Mouse (Mus musculus) CH12.LX (cell line): ENCODE measurements at regions not wholly inside any gene's neighbourhood (a gene's known extent, or its start where the extent isn't known, plus 50 kb on each side); places are given as distances from the start of the nearest gene placed in this dataset.

ENCODE experiments used
- DNase-seq: peaks from one replicate; pipeline ENCODE4 v3.0.0-alpha.2; 2013; ENCODE audit errors: extremely low read depth
- H3K27ac ChIP-seq: 2 replicates; pipeline ENCODE4 v1.5.1; 2012; ENCODE audit warnings: low read depth, mild to moderate bottlenecking, control low read depth, moderate library complexity; ENCODE audit not compliant: insufficient read depth
- H3K27me3 ChIP-seq: replicated peaks from 2 replicates; pipeline ENCODE3; 2012; ENCODE audit warnings: inconsistent platforms
- H3K36me3 ChIP-seq, 2 experiments: replicated peaks in 1 of 2; 2 replicates each; pipeline versions ENCODE3 to v1.6.1; 2012; ENCODE audit warnings: inconsistent platforms in 1 of 2, low read length in 1 of 2, mild to moderate bottlenecking in 1 of 2, mixed read lengths in 1 of 2, moderate library complexity in 1 of 2; ENCODE audit not compliant: control insufficient read depth in 1 of 2, insufficient read depth in 1 of 2
- H3K4me1 ChIP-seq, 2 experiments: 2 replicates each; pipeline ENCODE4 v1.6.1; 2012; ENCODE audit warnings: inconsistent platforms in 1 of 2, moderate library complexity in 1 of 2; ENCODE audit not compliant: insufficient read depth in 2 of 2, control insufficient read depth in 1 of 2
- H3K4me2 ChIP-seq: 2 replicates; pipeline ENCODE4 v1.6.1; 2012; ENCODE audit warnings: low read depth, mild to moderate bottlenecking, control low read depth; ENCODE audit not compliant: poor library complexity, insufficient read depth, severe bottlenecking
- H3K4me3 ChIP-seq, 3 experiments: fragments of 150-350 bp in 1 of 3; sonication (generic) in 1 of 3; replicated peaks in 1 of 3; 2 replicates each; pipeline versions ENCODE3 to v1.5.1; 2011 to 2012; ENCODE audit warnings: low read depth in 2 of 3, low read length in 2 of 3, mild to moderate bottlenecking in 2 of 3, moderate library complexity in 2 of 3, control low read depth in 1 of 3, improper control_type of control experiment in 1 of 3, inconsistent platforms in 1 of 3, mixed read lengths in 1 of 3; ENCODE audit not compliant: poor library complexity in 1 of 3
- H3K79me2 ChIP-seq: replicated peaks from 2 replicates; pipeline ENCODE4 v1.6.1; 2012; ENCODE audit warnings: mild to moderate bottlenecking, moderate library complexity; ENCODE audit not compliant: control insufficient read depth, poor library complexity, insufficient read depth, severe bottlenecking; ENCODE audit errors: extremely low read depth
- H3K9ac ChIP-seq: 2 replicates; pipeline ENCODE4 v1.6.1; 2012; ENCODE audit warnings: low read depth, mild to moderate bottlenecking, control low read depth, moderate library complexity; ENCODE audit not compliant: insufficient read depth
- H3K9me3 ChIP-seq: replicated peaks from 2 replicates; pipeline ENCODE3; 2012; ENCODE audit warnings: low read length, inconsistent platforms, mixed read lengths
- CTCF ChIP-seq, 2 experiments: IDR thresholded peaks in 1 of 2; conservative IDR thresholded peaks in 1 of 2; 2 replicates each; pipeline ENCODE4 v1.5.1; 2011 to 2012; ENCODE audit warnings: low read depth in 2 of 2, low read length in 2 of 2, improper control_type of control experiment in 1 of 2, inconsistent platforms in 1 of 2, mild to moderate bottlenecking in 1 of 2, moderate library complexity in 1 of 2
- E2F4 ChIP-seq: IDR thresholded peaks from 2 replicates; pipeline ENCODE4 v1.6.1; 2011; ENCODE audit warnings: low read depth, low read length, improper control_type of control experiment; ENCODE audit not compliant: insufficient replicate concordance
- ELF1 ChIP-seq: IDR thresholded peaks from 2 replicates; pipeline ENCODE4 v1.6.1; 2014; ENCODE audit warnings: low read depth, mild to moderate bottlenecking, inconsistent platforms, low read length, improper control_type of control experiment
- EP300 ChIP-seq: IDR thresholded peaks from 2 replicates; pipeline ENCODE4 v1.6.1; 2011; ENCODE audit warnings: low read length, improper control_type of control experiment
- ETS1 ChIP-seq: conservative IDR thresholded peaks from 2 replicates; pipeline ENCODE4 v1.6.1; 2012; ENCODE audit warnings: low read depth, mild to moderate bottlenecking, inconsistent platforms, low read length, improper control_type of control experiment, moderate library complexity
- GABPA ChIP-seq: IDR thresholded peaks from 2 replicates; pipeline ENCODE4 v1.6.1; 2012; ENCODE audit warnings: low read depth, low read length, improper control_type of control experiment, inconsistent platforms; ENCODE audit not compliant: insufficient replicate concordance
- IRF4 ChIP-seq: IDR thresholded peaks from 2 replicates; pipeline ENCODE4 v1.6.1; 2014; ENCODE audit warnings: low read depth, mild to moderate bottlenecking, inconsistent platforms, low read length, improper control_type of control experiment
- JUN ChIP-seq: IDR thresholded peaks from 2 replicates; pipeline ENCODE4 v1.6.1; 2011; ENCODE audit warnings: low read depth, mild to moderate bottlenecking, low read length, improper control_type of control experiment, moderate library complexity; ENCODE audit not compliant: insufficient read depth
- MAFK ChIP-seq: IDR thresholded peaks from 2 replicates; pipeline ENCODE4 v1.6.1; 2011; ENCODE audit warnings: low read length, improper control_type of control experiment; ENCODE audit not compliant: insufficient replicate concordance
- MAX ChIP-seq: IDR thresholded peaks from 2 replicates; pipeline ENCODE4 v1.6.1; 2011; ENCODE audit warnings: low read length, improper control_type of control experiment
- MAZ ChIP-seq: IDR thresholded peaks from 2 replicates; pipeline ENCODE4 v1.6.1; 2012; ENCODE audit warnings: low read depth, mild to moderate bottlenecking, inconsistent platforms, low read length, improper control_type of control experiment, moderate library complexity
- MEF2A ChIP-seq: IDR thresholded peaks from 2 replicates; pipeline ENCODE4 v1.6.1; 2014; ENCODE audit warnings: low read depth, mild to moderate bottlenecking, inconsistent platforms, low read length, improper control_type of control experiment, borderline replicate concordance
- MXI1 ChIP-seq: IDR thresholded peaks from 2 replicates; pipeline ENCODE4 v1.6.1; 2011; ENCODE audit warnings: mild to moderate bottlenecking, low read depth, low read length, improper control_type of control experiment
- NELFE ChIP-seq: IDR thresholded peaks from 2 replicates; pipeline ENCODE4 v1.6.1; 2011; ENCODE audit warnings: low read depth, low read length, improper control_type of control experiment
- NRF1 ChIP-seq: IDR thresholded peaks from 2 replicates; pipeline ENCODE4 v1.6.1; 2014; ENCODE audit warnings: low read depth, mild to moderate bottlenecking, inconsistent platforms, low read length, improper control_type of control experiment, moderate library complexity
- PAX5 ChIP-seq: IDR thresholded peaks from 2 replicates; pipeline ENCODE4 v1.6.1; 2012; ENCODE audit warnings: low read length, inconsistent platforms, mixed read lengths
- POLR2A ChIP-seq: IDR thresholded peaks from 2 replicates; pipeline ENCODE4 v1.6.1; 2011; ENCODE audit warnings: low read depth, mild to moderate bottlenecking, improper control_type of control experiment, low read length
- RCOR1 ChIP-seq: conservative IDR thresholded peaks from 2 replicates; pipeline ENCODE4 v1.6.1; 2012; ENCODE audit warnings: low read depth, mild to moderate bottlenecking, inconsistent platforms, low read length, improper control_type of control experiment
- SMC3 ChIP-seq: IDR thresholded peaks from 2 replicates; pipeline ENCODE4 v1.6.1; 2011; ENCODE audit warnings: low read depth, low read length, improper control_type of control experiment
- TCF12 ChIP-seq: IDR thresholded peaks from 2 replicates; pipeline ENCODE4 v1.6.1; 2014; ENCODE audit warnings: low read depth, mild to moderate bottlenecking, inconsistent platforms, low read length, improper control_type of control experiment
- ZC3H11A ChIP-seq: IDR thresholded peaks from 2 replicates; pipeline ENCODE4 v1.6.1; 2012; ENCODE audit warnings: low read depth, mild to moderate bottlenecking, inconsistent platforms, low read length, improper control_type of control experiment
- ZKSCAN1 ChIP-seq: IDR thresholded peaks from 2 replicates; pipeline ENCODE4 v1.6.1; 2012; ENCODE audit warnings: low read depth, inconsistent platforms, low read length, improper control_type of control experiment, borderline replicate concordance
- ZNF384 ChIP-seq: IDR thresholded peaks from 2 replicates; pipeline ENCODE4 v1.6.1; 2012; ENCODE audit warnings: low read depth, low read length, improper control_type of control experiment, inconsistent platforms
- dilution Hi-C: fragments of 300-500 bp; cut with MboI; formaldehyde crosslinking; loops from 2 replicates; pipeline ENCODE4 v1.14.3; 2020; ENCODE audit warnings: low sequenced_read_pairs; ENCODE audit not compliant: extremely low pct_unique_long_range_greater_than_20kb, extremely low pct_ligation_motif_present
- in situ Hi-C: fragments of 300-500 bp; cut with MboI; formaldehyde crosslinking; loops from 3 replicates; pipeline ENCODE4 v1.14.3; 2019; ENCODE audit warnings: low sequenced_read_pairs, low pct_ligation_motif_present, low pct_unique_long_range_greater_than_20kb, mixed read lengths

GRCm38 (mm10) chr13:38288572-38289440, 56.1 kb upstream of the Bmp6 start:
- H3K27ac ChIP-seq, result no peak overlapping the region
- no peak overlapping the region for H3K4me2 ChIP-seq
- DNase-seq, result no peak
- H3K4me1 ChIP-seq, result peaks cover 12 to 19% of the 10 kb centered on the region in 2 experiments
- H3K9ac ChIP-seq, result no peak overlapping the region
- in situ Hi-C loops (no loop called here), dilution Hi-C loops (no loop called here)
- no peak overlapping the region for H3K4me3 ChIP-seq
- H3K36me3 ChIP-seq, result no peaks in the 10 kb centered on the region
- TF ChIP-seq POLR2A, result no peak
- TF ChIP-seq TCF12, result no peak
- 0 out of 2 replicates have a peak, but pooled peaks have one; percentile 44 for TF ChIP-seq MEF2A
- TF ChIP-seq ZNF384, result peak; percentile 92
- H3K27me3 ChIP-seq, result no peaks in the 10 kb centered on the region
- no peaks in the 10 kb centered on the region for H3K79me2 ChIP-seq
- H3K9me3 ChIP-seq, result no peaks in the 10 kb centered on the region

- in situ Hi-C loops (no loop called here), dilution Hi-C loops (no loop called here)
- H3K4me2 ChIP-seq, result no peak overlapping the region
Measured at GRCm38 (mm10) chr13:38290287-38290941, 54.5 kb upstream of the Bmp6 start.

GRCm38 (mm10) chr13:38291487-38291886, 53.4 kb upstream of the Bmp6 start:
- in situ Hi-C loops (no loop called here), dilution Hi-C loops (no loop called here)
- H3K27me3 ChIP-seq, result no peaks in the 10 kb centered on the region
- no peak overlapping the region for H3K4me2 ChIP-seq
- TF ChIP-seq NRF1 (no peak), SMC3 (no peak), NELFE (no peak), POLR2A (no peak), IRF4 (no peak), JUN (no peak), PAX5 (no peak), E2F4 (no peak), ZC3H11A (no peak), MAX (no peak), ETS1 (no peak), MXI1 (no peak), GABPA (no peak), MAZ (no peak), EP300 (no peak), RCOR1 (no peak), MAFK (no peak), ZKSCAN1 (no peak), ELF1 (no peak)
- H3K9ac ChIP-seq, result no peak overlapping the region
- no peak overlapping the region for H3K4me3 ChIP-seq
- no peaks in the 10 kb centered on the region for H3K36me3 ChIP-seq
- no peak for DNase-seq
- no peaks in the 10 kb centered on the region for H3K79me2 ChIP-seq
- no peak overlapping the region for H3K27ac ChIP-seq
- peaks cover 12 to 19% of the 10 kb centered on the region in 2 experiments for H3K4me1 ChIP-seq
- no peaks in the 10 kb centered on the region for H3K9me3 ChIP-seq

More at GRCm38 (mm10) chr13:38290287-38290941, 54.5 kb upstream of the Bmp6 start:
- no peak overlapping the region for H3K9ac ChIP-seq
- TF ChIP-seq MAFK (no peak), RCOR1 (no peak), CTCF (conservative IDR thresholded peaks at IDR 0.05 in 1 of 2, IDR thresholded peaks at IDR 0.05 in 1 of 2; ENCODE audit: low read depth in 2 of 2, low read length in 2 of 2) (no peak), MXI1 (no peak)
- TF ChIP-seq, all 38 proteins: peak for 0
- DNase-seq, result no peak
- H3K9me3 ChIP-seq, result no peaks in the 10 kb centered on the region
- H3K27ac ChIP-seq, result no peak overlapping the region
- H3K4me1 ChIP-seq, result peaks cover 12 to 19% of the 10 kb centered on the region in 2 experiments
- H3K27me3 ChIP-seq, result no peaks in the 10 kb centered on the region
- no peaks in the 10 kb centered on the region for H3K36me3 ChIP-seq
- H3K79me2 ChIP-seq, result no peaks in the 10 kb centered on the region
- no peak overlapping the region for H3K4me3 ChIP-seq
